Mouse (Mus musculus) liver, adult 2 months (tissue): ENCODE data around the gene Mecom.

Experiments used
- CTCF ChIP-seq: fragments of 200-500 bp; IDR thresholded peaks from 2 replicates; pipeline ENCODE4 v1.5.1; 2011; ENCODE audit warnings: low read depth, low read length, control low read depth
- POLR2A ChIP-seq: fragments of 200-500 bp; IDR thresholded peaks from 2 replicates; pipeline ENCODE4 v1.6.1; 2011; ENCODE audit warnings: low read length, control low read depth; ENCODE audit not compliant: insufficient read depth; ENCODE audit errors: extremely low read depth

- TF ChIP-seq POLR2A = no peak
- no peak for TF ChIP-seq CTCF
Observed at GRCm38 (mm10) chr3:30515795-30516170, 32.0 kb downstream of the Mecom start.
